Mouse (Mus musculus): Measurements from ENCODE around the gene Dgkg. TPM values are rescaled to one million over a fixed set of nuclear protein-coding genes. Genes with fewer than 3 reads are reported as not detected.

Dgkg gene
- polyA plus RNA-seq, 1 experiment = 1.5 TPM

DNA sequence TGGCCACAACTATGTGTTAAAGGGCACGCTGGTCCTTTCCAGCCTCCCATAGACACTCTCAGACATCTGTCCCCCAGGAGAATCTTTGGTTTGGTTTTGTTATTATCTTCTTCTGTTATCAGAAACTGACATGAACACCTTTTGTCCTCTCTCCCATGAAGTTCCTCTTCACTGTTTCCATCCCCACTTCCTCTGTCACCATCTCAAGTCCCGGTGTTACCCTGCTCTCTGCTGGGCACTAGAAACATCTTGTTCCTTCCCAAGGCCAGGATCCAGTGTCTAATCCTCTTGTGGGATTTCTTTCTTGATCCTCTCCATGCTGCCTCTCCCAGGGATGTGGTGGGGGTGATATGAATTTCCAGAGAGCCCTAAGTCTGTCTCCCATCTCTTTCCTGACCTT, 32.6 kb upstream of the Dgkg start:
- no peak overlapping the region for H3K4me3 ChIP-seq (ENCODE audit: low read depth, low read length)
- TF ChIP-seq EP300 (IDR thresholded peaks at IDR 0.05; ENCODE audit: insufficient read depth, low read depth, low read length) = no peak
- no peak for TF ChIP-seq POLR2A (IDR thresholded peaks at IDR 0.05; ENCODE audit: insufficient read depth, low read length)
- TF ChIP-seq CTCF (IDR thresholded peaks at IDR 0.05; ENCODE audit: low read depth, low read length) = no peak
- H3K9ac ChIP-seq (ENCODE audit: low read depth, poor library complexity, severe bottlenecking) = no peak overlapping the region
- H3K36me3 ChIP-seq (ENCODE audit: control insufficient read depth, insufficient read depth, low read length, poor library complexity, severe bottlenecking) = no peaks in the 10 kb centered on the region
- no peaks in the 10 kb centered on the region for H3K4me1 ChIP-seq (ENCODE audit: control insufficient read depth, insufficient read depth, low read length)
- no peaks in the 10 kb centered on the region for H3K9me3 ChIP-seq (replicated peaks; ENCODE audit: control insufficient read depth, insufficient read depth, low read length, poor library complexity, severe bottlenecking)
- H3K27me3 ChIP-seq (ENCODE audit: control insufficient read depth, insufficient read depth, low read length, poor library complexity, severe bottlenecking) = no peaks in the 10 kb centered on the region
- no peak overlapping the region for H3K27ac ChIP-seq (ENCODE audit: insufficient read depth, low read length)

DNA sequence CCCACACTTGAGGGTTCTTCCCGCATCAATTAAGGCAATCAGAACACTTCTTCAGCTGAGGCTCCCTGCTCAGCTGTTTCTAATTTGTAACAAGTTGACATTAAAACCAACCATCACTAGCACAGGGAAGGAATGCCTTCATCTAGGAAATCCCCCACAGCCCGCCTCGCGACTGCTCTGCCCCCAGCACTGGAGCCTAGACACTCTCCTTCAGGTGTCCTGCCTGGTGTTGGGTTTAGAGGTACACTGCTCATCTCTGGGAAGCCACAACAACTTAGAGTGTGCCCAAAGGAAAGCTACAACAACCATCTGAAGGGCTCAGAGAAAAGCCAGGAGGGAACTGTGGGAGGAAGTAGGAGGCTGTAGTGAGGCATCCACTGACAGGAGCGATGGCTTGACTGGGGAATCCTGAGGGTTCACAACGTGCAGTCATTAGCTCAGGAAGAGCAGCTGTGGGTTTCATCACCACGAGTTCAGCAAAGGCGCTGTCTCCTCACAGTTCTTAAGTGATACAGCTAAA, 30.8 kb upstream of the Dgkg start:
- H3K27me3 ChIP-seq (ENCODE audit: control insufficient read depth, insufficient read depth, low read length, poor library complexity, severe bottlenecking) = no peaks in the 10 kb centered on the region

DNA sequence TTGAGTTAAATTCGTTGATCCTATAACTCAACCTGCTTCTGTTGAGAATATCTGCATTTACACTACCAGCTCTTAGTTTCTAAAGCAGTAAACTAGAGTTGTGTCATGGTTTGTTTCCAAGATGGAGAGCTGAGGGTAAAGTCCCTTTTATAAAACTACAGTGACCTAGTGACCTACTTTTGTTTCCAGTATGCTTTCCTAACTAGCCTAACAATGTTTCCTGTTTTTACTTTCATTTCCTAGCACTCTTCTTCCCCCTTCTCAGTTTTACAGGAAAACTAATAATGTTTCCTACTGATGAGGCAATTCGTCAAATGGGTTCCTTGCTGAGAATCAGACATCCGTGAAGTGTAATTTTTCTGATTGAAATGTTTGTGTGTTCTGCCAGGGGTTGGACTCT, 26.6 kb upstream of the Dgkg start:
- Histone ChIP-seq H3K4me3 (ENCODE audit: low read depth, low read length) (no peak overlapping the region), H3K9me3 (replicated peaks; ENCODE audit: control insufficient read depth, insufficient read depth, low read length, poor library complexity, severe bottlenecking) (no peaks in the 10 kb centered on the region), H3K4me1 (ENCODE audit: control insufficient read depth, insufficient read depth, low read length) (no peaks in the 10 kb centered on the region), H3K27ac (ENCODE audit: insufficient read depth, low read length) (no peak overlapping the region), H3K27me3 (ENCODE audit: control insufficient read depth, insufficient read depth, low read length, poor library complexity, severe bottlenecking) (no peaks in the 10 kb centered on the region), H3K36me3 (ENCODE audit: control insufficient read depth, insufficient read depth, low read length, poor library complexity, severe bottlenecking) (no peaks in the 10 kb centered on the region), H3K9ac (ENCODE audit: low read depth, poor library complexity, severe bottlenecking) (no peak overlapping the region)
- no peak for TF ChIP-seq POLR2A (IDR thresholded peaks at IDR 0.05; ENCODE audit: insufficient read depth, low read length)
- no peak for TF ChIP-seq EP300 (IDR thresholded peaks at IDR 0.05; ENCODE audit: insufficient read depth, low read depth, low read length)
- TF ChIP-seq CTCF (IDR thresholded peaks at IDR 0.05; ENCODE audit: low read depth, low read length) = no peak

More for the DNA sequence above, 30.8 kb upstream of the Dgkg start:
- Histone ChIP-seq H3K9ac (ENCODE audit: low read depth, poor library complexity, severe bottlenecking) (no peak overlapping the region), H3K9me3 (replicated peaks; ENCODE audit: control insufficient read depth, insufficient read depth, low read length, poor library complexity, severe bottlenecking) (no peaks in the 10 kb centered on the region), H3K4me1 (ENCODE audit: control insufficient read depth, insufficient read depth, low read length) (no peaks in the 10 kb centered on the region), H3K36me3 (ENCODE audit: control insufficient read depth, insufficient read depth, low read length, poor library complexity, severe bottlenecking) (no peaks in the 10 kb centered on the region), H3K4me3 (ENCODE audit: low read depth, low read length) (no peak overlapping the region), H3K27ac (ENCODE audit: insufficient read depth, low read length) (no peak overlapping the region)
- TF ChIP-seq CTCF (IDR thresholded peaks at IDR 0.05; ENCODE audit: low read depth, low read length) = no peak
- TF ChIP-seq POLR2A (IDR thresholded peaks at IDR 0.05; ENCODE audit: insufficient read depth, low read length) = no peak
- TF ChIP-seq EP300 (IDR thresholded peaks at IDR 0.05; ENCODE audit: insufficient read depth, low read depth, low read length) = no peak

DNA sequence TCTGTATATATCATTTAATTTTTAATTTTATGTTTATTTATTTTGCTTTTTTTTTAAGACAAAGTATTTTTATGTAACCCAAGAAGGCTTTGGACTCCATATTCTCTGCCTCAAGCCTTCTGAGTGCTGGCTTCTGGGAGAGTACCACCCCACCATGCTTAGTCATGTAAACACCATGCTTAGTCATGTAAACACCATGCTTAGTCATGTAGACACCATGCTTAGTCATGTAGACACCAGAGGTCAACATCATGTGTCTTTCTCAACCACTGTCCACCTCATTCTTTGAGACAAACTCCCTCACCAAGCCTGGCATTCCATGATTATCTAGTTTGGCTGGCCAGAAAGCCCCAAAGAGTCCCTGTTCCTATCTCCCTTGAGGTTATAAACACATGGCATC, 25.7 kb upstream of the Dgkg start:
- no peaks in the 10 kb centered on the region for H3K36me3 ChIP-seq (ENCODE audit: control insufficient read depth, insufficient read depth, low read length, poor library complexity, severe bottlenecking)
- no peaks in the 10 kb centered on the region for H3K4me1 ChIP-seq (ENCODE audit: control insufficient read depth, insufficient read depth, low read length)
- H3K9ac ChIP-seq (ENCODE audit: low read depth, poor library complexity, severe bottlenecking) = no peak overlapping the region

DNA sequence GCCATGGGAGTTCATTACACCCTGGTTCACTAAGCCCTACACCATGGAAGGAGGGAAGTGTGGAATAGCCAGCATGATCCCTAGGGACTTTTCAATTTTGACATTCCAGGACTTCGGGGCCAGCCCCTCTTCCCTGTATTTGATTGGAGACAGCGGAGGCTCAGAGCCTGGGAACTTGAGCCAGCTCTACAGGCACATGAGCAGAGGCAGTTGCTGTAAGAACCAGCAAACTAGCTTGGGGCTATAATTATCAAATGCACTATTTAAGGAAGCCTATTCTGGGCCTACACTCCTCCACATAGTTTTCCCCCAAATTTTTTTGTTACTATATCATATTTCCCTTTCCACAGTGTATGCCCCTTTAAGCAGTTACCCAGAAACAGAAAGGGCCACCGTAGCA, 22.6 kb upstream of the Dgkg start:
- no peaks in the 10 kb centered on the region; the same call in 1 of the 2 replicates for H3K9me3 ChIP-seq (replicated peaks; ENCODE audit: control insufficient read depth, insufficient read depth, low read length, poor library complexity, severe bottlenecking)
- H3K9ac ChIP-seq (ENCODE audit: low read depth, poor library complexity, severe bottlenecking) = no peak overlapping the region
- TF ChIP-seq CTCF (IDR thresholded peaks at IDR 0.05; ENCODE audit: low read depth, low read length) (no peak), EP300 (IDR thresholded peaks at IDR 0.05; ENCODE audit: insufficient read depth, low read depth, low read length) (no peak), POLR2A (IDR thresholded peaks at IDR 0.05; ENCODE audit: insufficient read depth, low read length) (no peak)
- H3K27me3 ChIP-seq (ENCODE audit: control insufficient read depth, insufficient read depth, low read length, poor library complexity, severe bottlenecking) = no peaks in the 10 kb centered on the region
- H3K27ac ChIP-seq (ENCODE audit: insufficient read depth, low read length) = no peak overlapping the region
- no peak overlapping the region for H3K4me3 ChIP-seq (ENCODE audit: low read depth, low read length)
- no peaks in the 10 kb centered on the region for H3K4me1 ChIP-seq (ENCODE audit: control insufficient read depth, insufficient read depth, low read length)
- H3K36me3 ChIP-seq (ENCODE audit: control insufficient read depth, insufficient read depth, low read length, poor library complexity, severe bottlenecking) = no peaks in the 10 kb centered on the region

More for the DNA sequence above, 25.7 kb upstream of the Dgkg start:
- Histone ChIP-seq H3K4me3 (ENCODE audit: low read depth, low read length) (no peak overlapping the region), H3K27me3 (ENCODE audit: control insufficient read depth, insufficient read depth, low read length, poor library complexity, severe bottlenecking) (no peaks in the 10 kb centered on the region), H3K9me3 (replicated peaks; ENCODE audit: control insufficient read depth, insufficient read depth, low read length, poor library complexity, severe bottlenecking) (no peaks in the 10 kb centered on the region), H3K27ac (ENCODE audit: insufficient read depth, low read length) (no peak overlapping the region)
- no peak for TF ChIP-seq POLR2A (IDR thresholded peaks at IDR 0.05; ENCODE audit: insufficient read depth, low read length)
- no peak for TF ChIP-seq CTCF (IDR thresholded peaks at IDR 0.05; ENCODE audit: low read depth, low read length)
- TF ChIP-seq EP300 (IDR thresholded peaks at IDR 0.05; ENCODE audit: insufficient read depth, low read depth, low read length) = no peak

DNA sequence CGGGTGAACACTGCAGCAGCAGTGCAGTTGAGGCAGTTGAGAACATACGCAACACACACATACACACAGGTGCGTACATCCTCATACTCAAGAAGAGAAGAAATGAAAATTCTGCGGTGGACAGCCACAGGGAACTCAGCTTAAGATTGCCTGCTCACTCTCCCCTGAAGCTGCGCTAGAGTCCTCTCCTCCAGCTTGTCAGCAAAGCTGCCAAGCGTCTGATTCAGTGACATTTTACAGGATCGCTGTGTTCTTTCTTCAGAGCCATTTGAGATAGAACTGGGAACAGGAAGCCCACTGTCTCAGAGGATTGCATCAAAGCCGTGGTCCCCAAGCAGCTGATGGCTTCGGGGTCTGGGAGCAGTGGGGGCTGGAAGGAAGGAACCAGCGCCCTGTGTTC, 17.6 kb upstream of the Dgkg start:
- Histone ChIP-seq H3K36me3 (ENCODE audit: control insufficient read depth, insufficient read depth, low read length, poor library complexity, severe bottlenecking) (no peaks in the 10 kb centered on the region), H3K27ac (ENCODE audit: insufficient read depth, low read length) (no peak overlapping the region), H3K4me1 (ENCODE audit: control insufficient read depth, insufficient read depth, low read length) (no peaks in the 10 kb centered on the region), H3K27me3 (ENCODE audit: control insufficient read depth, insufficient read depth, low read length, poor library complexity, severe bottlenecking) (no peaks in the 10 kb centered on the region), H3K4me3 (ENCODE audit: low read depth, low read length) (no peak overlapping the region), H3K9ac (ENCODE audit: low read depth, poor library complexity, severe bottlenecking) (no peak overlapping the region), H3K9me3 (replicated peaks; ENCODE audit: control insufficient read depth, insufficient read depth, low read length, poor library complexity, severe bottlenecking) (no peaks in the 10 kb centered on the region; the same call in 1 of the 2 replicates)
- no peak for TF ChIP-seq CTCF (IDR thresholded peaks at IDR 0.05; ENCODE audit: low read depth, low read length)
- TF ChIP-seq EP300 (IDR thresholded peaks at IDR 0.05; ENCODE audit: insufficient read depth, low read depth, low read length) = no peak
- no peak for TF ChIP-seq POLR2A (IDR thresholded peaks at IDR 0.05; ENCODE audit: insufficient read depth, low read length)
